Mouse (Mus musculus) B cell, adult (primary cell): ENCODE results near the gene A630001G21Rik. TPM values are rescaled to one million over a fixed set of nuclear protein-coding genes. Genes with fewer than 3 reads are reported as not detected.

Experiments used
- total RNA-seq: library from RNA; stranded (reverse); gene quantifications from 4 replicates; pipeline ENCODE4 v1.2.4, GENCODE M21; 2023; ENCODE audit not compliant: inconsistent age

A630001G21Rik gene
- total RNA-seq: 126 to 154 TPM (median 140 TPM) in 4 replicates

DNA sequence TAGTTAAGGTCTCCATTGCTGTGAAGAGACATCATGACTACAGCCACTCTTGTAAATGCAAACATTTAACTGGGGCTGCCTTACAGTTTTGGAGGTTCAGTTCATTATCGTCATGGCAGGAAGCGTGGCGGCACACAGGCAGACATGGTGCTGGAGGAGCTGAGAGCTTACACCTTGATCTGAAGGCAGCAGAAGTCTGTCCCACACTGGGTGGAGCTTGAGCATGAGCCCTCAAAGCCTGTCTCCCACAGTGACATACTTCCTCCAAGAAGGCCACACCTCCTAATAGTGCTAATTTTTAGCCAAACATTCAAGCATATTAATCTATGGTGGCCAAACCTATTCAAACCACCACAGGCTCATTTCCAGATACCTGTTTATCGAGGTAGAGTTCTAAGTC lies at the start of gene A630001G21Rik:
Gene A630001G21Rik, minus strand, starts transcription at position 208 of the 400 bp plus-strand sequence.

DNA sequence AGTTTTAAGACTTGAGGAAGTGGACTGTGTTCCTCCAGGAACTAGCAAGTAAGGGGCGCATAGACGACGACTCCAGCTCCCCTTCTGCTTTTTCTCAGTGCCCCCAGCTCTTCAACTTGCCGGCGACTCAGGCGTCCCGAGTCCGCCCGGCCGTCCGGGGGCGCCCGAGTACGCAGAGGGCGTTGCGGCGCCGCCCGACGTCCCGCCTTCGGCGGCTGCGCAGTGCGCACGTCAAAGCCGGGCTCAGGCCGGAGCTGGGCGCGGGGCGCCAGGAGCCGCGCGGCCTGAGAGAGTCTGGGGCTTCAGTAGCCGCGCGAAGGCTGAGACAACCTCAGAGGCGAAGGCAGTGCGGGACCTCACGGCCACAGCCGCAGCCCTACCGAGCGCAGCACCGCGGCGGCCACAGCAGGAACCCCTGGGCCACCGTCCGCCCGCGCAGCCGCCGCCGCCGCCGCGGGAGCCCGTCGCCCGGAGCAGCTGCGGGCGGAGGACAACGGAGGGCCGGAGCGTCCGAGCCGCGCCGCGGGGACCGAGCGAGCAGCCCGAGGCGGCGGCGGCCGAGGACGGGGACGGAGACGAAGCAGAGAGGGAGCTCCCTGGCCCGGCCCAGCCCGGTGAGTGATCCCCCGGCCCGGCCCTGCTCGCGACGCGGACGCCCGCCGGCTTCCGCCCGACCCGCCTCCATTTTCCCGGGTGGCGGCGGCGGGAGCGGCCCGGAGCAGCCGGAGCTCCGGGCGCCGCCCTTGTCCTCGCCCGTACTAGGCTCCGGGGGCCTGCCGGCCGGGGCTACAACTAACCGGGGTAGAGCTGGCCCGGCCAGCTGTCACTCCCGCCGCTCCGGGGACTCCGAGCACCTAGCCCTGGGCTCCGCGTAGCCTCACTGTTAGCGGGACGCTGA lies 15.0 kb upstream of the A630001G21Rik start, which contains the start of gene Cab39:
Gene Cab39, plus strand, starts transcription at position 234 of the 898 bp plus-strand sequence.

Other genes with a start within 250 kb of the A630001G21Rik start
- gene G530012D18Rik, start 203.0 kb downstream of the A630001G21Rik start, total RNA-seq: not detected in 4 replicates
- 193 to 218 TPM (median 211 TPM) in 4 replicates for gene Sp110, start 179.8 kb downstream of the A630001G21Rik start, total RNA-seq
- gene Sp140, start 178.3 kb downstream of the A630001G21Rik start, total RNA-seq: 160 to 178 TPM (median 174 TPM) in 4 replicates
- gene Sp100, start 128.7 kb downstream of the A630001G21Rik start, total RNA-seq: 457 to 554 TPM (median 488 TPM) in 4 replicates
- gene Cab39, start 14.8 kb upstream of the A630001G21Rik start, total RNA-seq: 101 to 130 TPM (median 121 TPM) in 4 replicates
- gene Itm2c, start 115.6 kb upstream of the A630001G21Rik start, total RNA-seq: 19.3 to 26.7 TPM (median 22.2 TPM) in 4 replicates
- 0.48 to 0.96 TPM in 2 of 4 replicates, not detected in the others for gene 4933407L21Rik, start 149.8 kb upstream of the A630001G21Rik start, total RNA-seq
- gene Gpr55, start 182.4 kb upstream of the A630001G21Rik start, total RNA-seq: 3.5 to 4.2 TPM (median 3.7 TPM) in 4 replicates
- gene Spata3, start 238.2 kb upstream of the A630001G21Rik start, total RNA-seq: not detected in 4 replicates